Mouse (Mus musculus) MEL (cell line): Measurements from ENCODE around the gene Plau. TPM values are rescaled to one million over a fixed set of nuclear protein-coding genes. Genes with fewer than 3 reads are reported as not detected.

Source experiments
- DNase-seq: peaks from one replicate; pipeline ENCODE4 v3.0.0; 2011; ENCODE audit warnings: low read depth, low spot score
- H3K27ac ChIP-seq: 2 replicates; pipeline ENCODE4 v1.5.1; 2012; ENCODE audit warnings: low read depth, mild to moderate bottlenecking, control low read depth, low read length, moderate library complexity; ENCODE audit not compliant: control insufficient read depth
- H3K27me3 ChIP-seq, 2 experiments: fragments of 150-350 bp in 1 of 2; sonication (generic) in 1 of 2; 2 replicates each; pipeline ENCODE4 v1.6.1; 2012; ENCODE audit warnings: low read length in 2 of 2, mild to moderate bottlenecking in 2 of 2, improper control_type of control experiment in 1 of 2, moderate library complexity in 1 of 2; ENCODE audit not compliant: insufficient read depth in 2 of 2, control insufficient read depth in 1 of 2
- H3K36me3 ChIP-seq, 2 experiments: 2 replicates each; pipeline ENCODE4 v1.6.1; 2012 to 2014; ENCODE audit warnings: low read length in 2 of 2, improper control_type of control experiment in 1 of 2, inconsistent platforms in 1 of 2, mild to moderate bottlenecking in 1 of 2; ENCODE audit not compliant: insufficient read depth in 2 of 2, control insufficient read depth in 1 of 2
- H3K4me1 ChIP-seq, 2 experiments: fragments of 150-350 bp in 1 of 2; sonication (generic) in 1 of 2; 2 replicates each; pipeline ENCODE4 v1.6.1; 2012; ENCODE audit warnings: low read length in 2 of 2, improper control_type of control experiment in 1 of 2, mild to moderate bottlenecking in 1 of 2; ENCODE audit not compliant: insufficient read depth in 2 of 2, control insufficient read depth in 1 of 2
- H3K4me3 ChIP-seq, 2 experiments: fragments of 150-350 bp in 1 of 2; sonication (generic) in 1 of 2; 2 replicates each; pipeline ENCODE4 v1.5.1; 2012; ENCODE audit warnings: low read depth in 2 of 2, low read length in 2 of 2, mild to moderate bottlenecking in 2 of 2, moderate library complexity in 2 of 2, control low read depth in 1 of 2, improper control_type of control experiment in 1 of 2; ENCODE audit not compliant: control insufficient read depth in 1 of 2, insufficient read depth in 1 of 2
- H3K79me2 ChIP-seq: 2 replicates; pipeline ENCODE4 v1.6.1; 2012; ENCODE audit warnings: mild to moderate bottlenecking, low read length, moderate library complexity; ENCODE audit not compliant: control insufficient read depth, poor library complexity, insufficient read depth
- H3K9ac ChIP-seq: 2 replicates; pipeline ENCODE4 v1.6.1; 2012; ENCODE audit warnings: low read depth, mild to moderate bottlenecking, control low read depth, low read length, moderate library complexity; ENCODE audit not compliant: control insufficient read depth, poor library complexity, severe bottlenecking
- H3K9me3 ChIP-seq: fragments of 150-350 bp; sonication (generic); replicated peaks from 2 replicates; pipeline ENCODE4 v1.6.1; 2012; ENCODE audit warnings: mild to moderate bottlenecking, low read length, improper control_type of control experiment, moderate library complexity; ENCODE audit not compliant: insufficient read depth
- CHD1 ChIP-seq: IDR thresholded peaks from 2 replicates; pipeline ENCODE4 v1.6.1; 2012; ENCODE audit warnings: low read depth, mild to moderate bottlenecking, inconsistent platforms, low read length, improper control_type of control experiment
- CHD2 ChIP-seq: IDR thresholded peaks from 2 replicates; pipeline ENCODE4 v1.6.1; 2011; ENCODE audit warnings: low read length, improper control_type of control experiment
- CTCF ChIP-seq, 3 experiments: IDR thresholded peaks in 2 of 3; conservative IDR thresholded peaks in 1 of 3; 2 replicates each; pipeline ENCODE4 v1.5.1; 2011 to 2012; ENCODE audit warnings: low read length in 3 of 3, low read depth in 2 of 3, mild to moderate bottlenecking in 2 of 3, improper control_type of control experiment in 1 of 3, inconsistent platforms in 1 of 3, mixed read lengths in 1 of 3, moderate library complexity in 1 of 3; ENCODE audit not compliant: control insufficient read depth in 1 of 3, insufficient read depth in 1 of 3, poor library complexity in 1 of 3, severe bottlenecking in 1 of 3
- E2F4 ChIP-seq: IDR thresholded peaks from 2 replicates; pipeline ENCODE4 v1.6.1; 2011; ENCODE audit warnings: low read depth, low read length, improper control_type of control experiment, borderline replicate concordance
- EP300 ChIP-seq, 2 experiments: IDR thresholded peaks; 2 replicates each; pipeline ENCODE4 v1.6.1; 2011; ENCODE audit warnings: improper control_type of control experiment in 2 of 2, low read length in 2 of 2, low read depth in 1 of 2, mild to moderate bottlenecking in 1 of 2
- GABPA ChIP-seq: IDR thresholded peaks from 2 replicates; pipeline ENCODE4 v1.6.1; 2012; ENCODE audit warnings: low read depth, mild to moderate bottlenecking, inconsistent platforms, low read length, improper control_type of control experiment, moderate library complexity
- JUND ChIP-seq: IDR thresholded peaks from 2 replicates; pipeline ENCODE4 v1.6.1; 2011; ENCODE audit warnings: low read depth, mild to moderate bottlenecking, improper control_type of control experiment, low read length
- MAFK ChIP-seq: IDR thresholded peaks from 2 replicates; pipeline ENCODE4 v1.6.1; 2011; ENCODE audit warnings: low read depth, mild to moderate bottlenecking, low read length, improper control_type of control experiment, borderline replicate concordance
- MAZ ChIP-seq: IDR thresholded peaks from 2 replicates; pipeline ENCODE4 v1.6.1; 2012; ENCODE audit warnings: low read depth, mild to moderate bottlenecking, inconsistent platforms, low read length, improper control_type of control experiment
- MYB ChIP-seq: IDR thresholded peaks from 2 replicates; pipeline ENCODE4 v1.6.1; 2011; ENCODE audit warnings: mild to moderate bottlenecking, low read depth, low read length, improper control_type of control experiment
- MYC ChIP-seq: IDR thresholded peaks from 2 replicates; pipeline ENCODE4 v1.6.1; 2011; ENCODE audit warnings: low read depth, mild to moderate bottlenecking, low read length, improper control_type of control experiment, moderate library complexity
- NELFE ChIP-seq: IDR thresholded peaks from 2 replicates; pipeline ENCODE4 v1.6.1; 2011; ENCODE audit warnings: low read depth, low read length, improper control_type of control experiment
- NRF1 ChIP-seq: IDR thresholded peaks from 2 replicates; pipeline ENCODE4 v1.6.1; 2014; ENCODE audit warnings: low read depth, mild to moderate bottlenecking, inconsistent platforms, low read length, improper control_type of control experiment, moderate library complexity; ENCODE audit not compliant: poor library complexity, insufficient read depth, severe bottlenecking
- POLR2AphosphoS2 ChIP-seq: IDR thresholded peaks from 2 replicates; pipeline ENCODE4 v1.6.1; 2011; ENCODE audit warnings: low read length, improper control_type of control experiment
- POLR2AphosphoS5 ChIP-seq: IDR thresholded peaks from 2 replicates; pipeline ENCODE4 v1.6.1; 2012; ENCODE audit warnings: low read depth, borderline replicate concordance, mild to moderate bottlenecking, inconsistent platforms, low read length, moderate library complexity, mixed read lengths
- RAD21 ChIP-seq: IDR thresholded peaks from 2 replicates; pipeline ENCODE4 v1.6.1; 2011; ENCODE audit warnings: mild to moderate bottlenecking, low read depth, low read length, improper control_type of control experiment
- RCOR1 ChIP-seq: IDR thresholded peaks from 2 replicates; pipeline ENCODE4 v1.6.1; 2012; ENCODE audit warnings: low read depth, mild to moderate bottlenecking, inconsistent platforms, low read length, improper control_type of control experiment
- SMC3 ChIP-seq: IDR thresholded peaks from 2 replicates; pipeline ENCODE4 v1.6.1; 2011; ENCODE audit warnings: low read depth, low read length, improper control_type of control experiment
- TCF12 ChIP-seq: IDR thresholded peaks from 2 replicates; pipeline ENCODE4 v1.6.1; 2014; ENCODE audit warnings: low read depth, mild to moderate bottlenecking, inconsistent platforms, low read length, improper control_type of control experiment, moderate library complexity
- UBTF ChIP-seq: IDR thresholded peaks from 2 replicates; pipeline ENCODE4 v1.6.1; 2012; ENCODE audit warnings: low read depth, mild to moderate bottlenecking, inconsistent platforms, low read length, improper control_type of control experiment, moderate library complexity, borderline replicate concordance; ENCODE audit not compliant: insufficient read depth
- ZC3H11A ChIP-seq: IDR thresholded peaks from 2 replicates; pipeline ENCODE4 v1.6.1; 2012; ENCODE audit warnings: low read depth, mild to moderate bottlenecking, inconsistent platforms, low read length, improper control_type of control experiment
- ZKSCAN1 ChIP-seq: IDR thresholded peaks from 2 replicates; pipeline ENCODE4 v1.6.1; 2012; ENCODE audit warnings: low read depth, mild to moderate bottlenecking, inconsistent platforms, low read length, improper control_type of control experiment, moderate library complexity
- ZMIZ1 ChIP-seq: IDR thresholded peaks from 2 replicates; pipeline ENCODE4 v1.6.1; 2012; ENCODE audit warnings: low read depth, mild to moderate bottlenecking, inconsistent platforms, low read length, improper control_type of control experiment, moderate library complexity
- ZNF384 ChIP-seq: IDR thresholded peaks from 2 replicates; pipeline ENCODE4 v1.6.1; 2012; ENCODE audit warnings: low read depth, mild to moderate bottlenecking, inconsistent platforms, low read length, improper control_type of control experiment
- polyA plus RNA-seq, 2 experiments: library from polyadenylated mRNA; stranded (reverse) in 1 of 2; unstranded in 1 of 2; fragments of >175 nt in 1 of 2; fragments of >200 nt in 1 of 2; gene quantifications; 2 replicates each; pipeline versions ENCODE4 v1.2.1 to v1.2.4; 2012; ENCODE audit warnings: low replicate concordance in 2 of 2, low read depth in 1 of 2; ENCODE audit not compliant: insufficient read length in 2 of 2, insufficient read depth in 1 of 2, missing spikeins in 1 of 2
- total RNA-seq: library from RNA; depleted of rRNA; stranded (reverse); fragments of 300-350 nt; gene quantifications from 2 replicates; pipeline ENCODE4 v1.2.3, GENCODE M21; 2012

Plau gene
- total and polyA plus RNA-seq, 3 experiments = 0.04 TPM; not detected in 2

- H3K36me3 ChIP-seq = no peaks in the 10 kb centered on the region
Measured at GRCm38 (mm10) chr14:20861152-20861551, 24.7 kb downstream of the Plau start.

GRCm38 (mm10) chr14:20861559-20861958 lies 25.1 kb downstream of the Plau start:
- no peak overlapping the region for H3K27ac ChIP-seq
- no peak overlapping the region for H3K4me3 ChIP-seq
- no peak for TF ChIP-seq POLR2AphosphoS5
- no peak for TF ChIP-seq POLR2AphosphoS2
- no peak for TF ChIP-seq MAZ
- TF ChIP-seq JUND = no peak
- no peak for TF ChIP-seq EP300 (IDR thresholded peaks at IDR 0.05; ENCODE audit: low read depth in 1 of 2, low read length in 2 of 2)
- no peak for TF ChIP-seq CHD2
- TF ChIP-seq CTCF (IDR thresholded peaks at IDR 0.05 in 2 of 3, conservative IDR thresholded peaks at IDR 0.05 in 1 of 3; ENCODE audit: control insufficient read depth in 1 of 3, insufficient read depth in 1 of 3, low read depth in 2 of 3, low read length in 3 of 3, poor library complexity in 1 of 3, severe bottlenecking in 1 of 3) = no peak
- TF ChIP-seq NRF1 = no peak
- TF ChIP-seq NELFE = no peak
- no peak for TF ChIP-seq CHD1
- no peak for TF ChIP-seq RAD21
- TF ChIP-seq MYC = no peak
- TF ChIP-seq E2F4 = no peak
- no peak for TF ChIP-seq MYB
- no peak for TF ChIP-seq TCF12
- no peak for TF ChIP-seq SMC3
- no peak for TF ChIP-seq ZC3H11A
- H3K9ac ChIP-seq = no peak overlapping the region
- H3K4me1 ChIP-seq = no peaks in the 10 kb centered on the region
- no peaks in the 10 kb centered on the region for H3K9me3 ChIP-seq
- DNase-seq = no peak
- H3K36me3 ChIP-seq = no peaks in the 10 kb centered on the region
- H3K79me2 ChIP-seq = no peaks in the 10 kb centered on the region
- H3K27me3 ChIP-seq = peaks cover 8% of the 10 kb centered on the region in 2 experiments; a peak in 3 of 4 replicates

More at GRCm38 (mm10) chr14:20861152-20861551, 24.7 kb downstream of the Plau start:
- no peaks in the 10 kb centered on the region for H3K4me1 ChIP-seq
- H3K9me3 ChIP-seq = no peaks in the 10 kb centered on the region
- no peak overlapping the region for H3K9ac ChIP-seq
- no peak overlapping the region for H3K4me3 ChIP-seq
- TF ChIP-seq NRF1 (no peak), MAFK (no peak), ZKSCAN1 (no peak), GABPA (no peak), UBTF (no peak), ZNF384 (no peak), RCOR1 (no peak), MYC (no peak), ZMIZ1 (no peak), CHD1 (no peak)
- TF ChIP-seq, all 39 proteins: peak for 0
- Histone ChIP-seq H3K79me2 (no peaks in the 10 kb centered on the region), H3K27me3 (peaks cover 8% of the 10 kb centered on the region in 2 experiments; a peak in 3 of 4 replicates), H3K27ac (no peak overlapping the region)
- peak; percentile 35 for DNase-seq
